Mouse (Mus musculus) midbrain, embryonic 15.5 days (tissue): ENCODE results near the gene Arpc2. TPM values are rescaled to one million over a fixed set of nuclear protein-coding genes. Genes with fewer than 3 reads are reported as not detected.

Source experiments
- ATAC-seq: fragments of 200-750 bp; cut with Nextera tagmentation; replicated peaks from 2 replicates; pipeline ENCODE4 v1.8.0; 2017; ENCODE audit warnings: moderate TSS enrichment
- H3K27ac ChIP-seq: fragments of 300-500 bp; sonication (generic); 2 replicates; pipeline ENCODE4 v1.5.1; 2015; ENCODE audit warnings: mild to moderate bottlenecking, inconsistent platforms
- H3K27me3 ChIP-seq: fragments of 300-500 bp; sonication (generic); replicated peaks from 2 replicates; pipeline ENCODE4 v1.6.1; 2015; ENCODE audit warnings: inconsistent platforms
- H3K36me3 ChIP-seq: fragments of 300-500 bp; sonication (generic); replicated peaks from 2 replicates; pipeline ENCODE4 v1.6.1; 2015; ENCODE audit warnings: inconsistent platforms
- H3K4me1 ChIP-seq: fragments of 300-500 bp; sonication (generic); 2 replicates; pipeline ENCODE4 v1.6.1; 2015; ENCODE audit warnings: inconsistent platforms
- H3K4me2 ChIP-seq: fragments of 300-500 bp; sonication (generic); 2 replicates; pipeline ENCODE4 v1.6.1; 2015; ENCODE audit warnings: inconsistent platforms, mild to moderate bottlenecking, moderate library complexity
- H3K4me3 ChIP-seq: fragments of 300-500 bp; sonication (generic); 2 replicates; pipeline ENCODE4 v1.5.1; 2015; ENCODE audit warnings: mild to moderate bottlenecking, inconsistent platforms
- H3K9ac ChIP-seq: fragments of 300-500 bp; sonication (generic); 2 replicates; pipeline ENCODE4 v1.6.1; 2015; ENCODE audit warnings: mild to moderate bottlenecking, inconsistent platforms
- H3K9me3 ChIP-seq: fragments of 300-500 bp; sonication (generic); 2 replicates; pipeline ENCODE4 v1.6.1; 2016; ENCODE audit warnings: inconsistent platforms
- WGBS: fragments of 180-500 bp; shearing (Covaris S2); methylation state at CpG from one replicate; pipeline ENCODE4 v1.1.7; 2015; ENCODE audit warnings: mixed read lengths; 5-methylcytosine and 5-hydroxymethylcytosine counted together
- polyA plus RNA-seq: library from polyadenylated mRNA; unstranded; fragments of >200 nt; fragmentation: Nextera tagmentation; extraction: Ambion mirVana; gene quantifications from 2 replicates; pipeline ENCODE4 v1.2.1, GENCODE M21; 2015

Gene Arpc2
- polyA plus RNA-seq: 396 and 398 TPM in 2 replicates

- H3K4me1 ChIP-seq: peaks cover 37% of the 10 kb centered on the region
- WGBS: 1% methylated on average over 51 of the region's 55 CpGs
- peak; percentile 94 for ATAC-seq
- H3K9ac ChIP-seq: peak within 1 kb of the TSS; percentile 91
- H3K9me3 ChIP-seq: no peaks in the 10 kb centered on the region
- H3K36me3 ChIP-seq: no peaks in the 10 kb centered on the region
- no peaks in the 10 kb centered on the region for H3K27me3 ChIP-seq
- peak within 1 kb of the TSS; percentile 90 for H3K27ac ChIP-seq
- peak within 1 kb of the TSS; percentile 76 for H3K4me3 ChIP-seq
- H3K4me2 ChIP-seq: peak within 1 kb of the TSS; percentile 77
These were observed at the start of gene Arpc2 for GRCm38 (mm10) chr1:74235938-74236589. Gene Arpc2 (plus strand): TSS chr1:74236084.

GRCm38 (mm10) chr1:74190471-74190870, 45.4 kb upstream of the Arpc2 start:
- Histone ChIP-seq H3K27me3 (no peaks in the 10 kb centered on the region), H3K27ac (no peak overlapping the region), H3K4me2 (no peak overlapping the region), H3K4me3 (no peak overlapping the region), H3K9me3 (no peaks in the 10 kb centered on the region), H3K9ac (no peak overlapping the region), H3K36me3 (no peaks in the 10 kb centered on the region), H3K4me1 (no peaks in the 10 kb centered on the region)
- ATAC-seq: no peak
- WGBS: 85% methylated on average over 7 of the region's 7 CpGs

GRCm38 (mm10) chr1:74192711-74193110, 43.2 kb upstream of the Arpc2 start:
- no peaks in the 10 kb centered on the region for H3K27me3 ChIP-seq
- WGBS: 78% methylated on average over 2 of the region's 2 CpGs
- H3K9ac ChIP-seq: no peak overlapping the region
- H3K27ac ChIP-seq: no peak overlapping the region
- no peaks in the 10 kb centered on the region for H3K9me3 ChIP-seq
- no peak for ATAC-seq
- H3K4me3 ChIP-seq: no peak overlapping the region
- no peaks in the 10 kb centered on the region for H3K36me3 ChIP-seq
- H3K4me2 ChIP-seq: no peak overlapping the region
- H3K4me1 ChIP-seq: no peaks in the 10 kb centered on the region

GRCm38 (mm10) chr1:74194445-74194844, 41.4 kb upstream of the Arpc2 start, which contains the start of gene Cxcr1:
Gene Cxcr1 (minus strand): TSS chr1:74194631.
- WGBS: 75% methylated on average over 8 of the region's 8 CpGs
- H3K4me2 ChIP-seq: no peak within 1 kb of the TSS
- no peak within 1 kb of the TSS for H3K27ac ChIP-seq
- no peak within 1 kb of the TSS for H3K4me3 ChIP-seq
- ATAC-seq: no peak
- no peaks in the 10 kb centered on the region for H3K4me1 ChIP-seq
- H3K36me3 ChIP-seq: no peaks in the 10 kb centered on the region
- no peaks in the 10 kb centered on the region for H3K27me3 ChIP-seq
- H3K9ac ChIP-seq: no peak within 1 kb of the TSS
- no peaks in the 10 kb centered on the region for H3K9me3 ChIP-seq

- H3K4me1 ChIP-seq: no peaks in the 10 kb centered on the region
- ATAC-seq: no peak
- 51% methylated on average over 7 of the region's 7 CpGs for WGBS
- H3K4me3 ChIP-seq: no peak overlapping the region
- H3K36me3 ChIP-seq: no peaks in the 10 kb centered on the region
- H3K4me2 ChIP-seq: no peak overlapping the region
- H3K27me3 ChIP-seq: no peaks in the 10 kb centered on the region
- H3K27ac ChIP-seq: no peak overlapping the region
- H3K9ac ChIP-seq: no peak overlapping the region
- no peaks in the 10 kb centered on the region for H3K9me3 ChIP-seq
These were observed 39.9 kb upstream of the Arpc2 start for GRCm38 (mm10) chr1:74195961-74196360.

- Histone ChIP-seq H3K27ac (no peak overlapping the region), H3K9ac (no peak overlapping the region), H3K4me2 (no peak overlapping the region), H3K9me3 (no peaks in the 10 kb centered on the region), H3K27me3 (no peaks in the 10 kb centered on the region), H3K4me3 (no peak overlapping the region), H3K4me1 (no peaks in the 10 kb centered on the region), H3K36me3 (no peaks in the 10 kb centered on the region)
- 81% methylated on average over 17 of the region's 17 CpGs for WGBS
- ATAC-seq: no peak
These were observed 39.1 kb upstream of the Arpc2 start for GRCm38 (mm10) chr1:74196621-74197419.

GRCm38 (mm10) chr1:74197726-74198470, 38.0 kb upstream of the Arpc2 start:
- H3K27me3 ChIP-seq: no peaks in the 10 kb centered on the region
- no peaks in the 10 kb centered on the region for H3K36me3 ChIP-seq
- H3K4me1 ChIP-seq: no peaks in the 10 kb centered on the region
- no peak overlapping the region for H3K9ac ChIP-seq
- ATAC-seq: no peak
- WGBS: 84% methylated on average over 12 of the region's 12 CpGs
- no peak overlapping the region for H3K4me2 ChIP-seq
- H3K27ac ChIP-seq: no peak overlapping the region
- no peak overlapping the region for H3K4me3 ChIP-seq
- H3K9me3 ChIP-seq: no peaks in the 10 kb centered on the region

GRCm38 (mm10) chr1:74199046-74199445, 36.8 kb upstream of the Arpc2 start:
- Histone ChIP-seq H3K27ac (no peak overlapping the region), H3K4me2 (no peak overlapping the region), H3K27me3 (no peaks in the 10 kb centered on the region; the same call in 1 of the 2 replicates), H3K9ac (no peak overlapping the region), H3K4me1 (no peaks in the 10 kb centered on the region), H3K4me3 (no peak overlapping the region), H3K36me3 (no peaks in the 10 kb centered on the region), H3K9me3 (no peaks in the 10 kb centered on the region)
- WGBS: 73% methylated on average over 8 of the region's 8 CpGs
- ATAC-seq: no peak

- H3K27ac ChIP-seq: no peak overlapping the region
- H3K4me1 ChIP-seq: no peaks in the 10 kb centered on the region
- no peaks in the 10 kb centered on the region; the same call in 1 of the 2 replicates for H3K27me3 ChIP-seq
- H3K36me3 ChIP-seq: no peaks in the 10 kb centered on the region
- no peak overlapping the region for H3K4me3 ChIP-seq
- 81% methylated on average over 7 of the region's 7 CpGs for WGBS
- no peak overlapping the region for H3K4me2 ChIP-seq
- H3K9me3 ChIP-seq: no peaks in the 10 kb centered on the region
- no peak overlapping the region for H3K9ac ChIP-seq
- no peak for ATAC-seq
These were observed 34.6 kb upstream of the Arpc2 start for GRCm38 (mm10) chr1:74201048-74201844.

GRCm38 (mm10) chr1:74203457-74203856, 32.4 kb upstream of the Arpc2 start:
- H3K27me3 ChIP-seq: no peaks in the 10 kb centered on the region; the same call in 1 of the 2 replicates
- no peaks in the 10 kb centered on the region for H3K9me3 ChIP-seq
- H3K9ac ChIP-seq: no peak overlapping the region
- no peak overlapping the region for H3K27ac ChIP-seq
- H3K4me2 ChIP-seq: no peak overlapping the region
- no peaks in the 10 kb centered on the region for H3K36me3 ChIP-seq
- H3K4me3 ChIP-seq: no peak overlapping the region
- no peak for ATAC-seq
- H3K4me1 ChIP-seq: no peaks in the 10 kb centered on the region
- WGBS: 62% methylated on average over 5 of the region's 5 CpGs

- WGBS: 70% methylated on average over 7 of the region's 7 CpGs
- H3K27me3 ChIP-seq: no peaks in the 10 kb centered on the region; the same call in 1 of the 2 replicates
- H3K9ac ChIP-seq: no peak overlapping the region
- H3K36me3 ChIP-seq: no peaks in the 10 kb centered on the region
- no peak overlapping the region for H3K4me3 ChIP-seq
- no peak overlapping the region for H3K27ac ChIP-seq
- ATAC-seq: no peak
- H3K9me3 ChIP-seq: no peaks in the 10 kb centered on the region
- no peak overlapping the region for H3K4me2 ChIP-seq
- no peaks in the 10 kb centered on the region for H3K4me1 ChIP-seq
These were observed 30.0 kb upstream of the Arpc2 start for GRCm38 (mm10) chr1:74205881-74206280.
